Mouse (Mus musculus): ENCODE measurements around the gene Shld1. TPM values are rescaled to one million over a fixed set of nuclear protein-coding genes. Genes with fewer than 3 reads are reported as not detected.
A peak's percentile ranks its signal among the peaks of the same experiment; 100 is the strongest.

The Shld1 gene
- polyA plus RNA-seq, 1 experiment, result 5.7 TPM

- H3K27me3 ChIP-seq (ENCODE audit: control insufficient read depth, insufficient read depth, low read length, poor library complexity, severe bottlenecking), result no peaks in the 10 kb centered on the region
Measured at GRCm38 (mm10) chr2:132714522-132714921, 27.8 kb downstream of the Shld1 start.

GRCm38 (mm10) chr2:132714946-132715345 lies 28.2 kb downstream of the Shld1 start:
- no peak overlapping the region for H3K27ac ChIP-seq (ENCODE audit: insufficient read depth, low read length)
- H3K9me3 ChIP-seq (replicated peaks; ENCODE audit: control insufficient read depth, insufficient read depth, low read length, poor library complexity, severe bottlenecking), result no peaks in the 10 kb centered on the region
- no peak for TF ChIP-seq EP300 (IDR thresholded peaks at IDR 0.05; ENCODE audit: insufficient read depth, low read depth, low read length)
- TF ChIP-seq CTCF (IDR thresholded peaks at IDR 0.05; ENCODE audit: low read depth, low read length), result no peak
- TF ChIP-seq POLR2A (IDR thresholded peaks at IDR 0.05; ENCODE audit: insufficient read depth, low read length), result no peak
- no peaks in the 10 kb centered on the region for H3K36me3 ChIP-seq (ENCODE audit: control insufficient read depth, insufficient read depth, low read length, poor library complexity, severe bottlenecking)
- no peak overlapping the region for H3K4me3 ChIP-seq (ENCODE audit: low read depth, low read length)
- no peak overlapping the region for H3K9ac ChIP-seq (ENCODE audit: low read depth, poor library complexity, severe bottlenecking)
- no peaks in the 10 kb centered on the region for H3K4me1 ChIP-seq (ENCODE audit: control insufficient read depth, insufficient read depth, low read length)
- no peaks in the 10 kb centered on the region for H3K27me3 ChIP-seq (ENCODE audit: control insufficient read depth, insufficient read depth, low read length, poor library complexity, severe bottlenecking)

More at GRCm38 (mm10) chr2:132714522-132714921, 27.8 kb downstream of the Shld1 start:
- H3K9me3 ChIP-seq (replicated peaks; ENCODE audit: control insufficient read depth, insufficient read depth, low read length, poor library complexity, severe bottlenecking), result no peaks in the 10 kb centered on the region
- no peak overlapping the region for H3K4me3 ChIP-seq (ENCODE audit: low read depth, low read length)
- no peak overlapping the region for H3K27ac ChIP-seq (ENCODE audit: insufficient read depth, low read length)
- TF ChIP-seq CTCF (IDR thresholded peaks at IDR 0.05; ENCODE audit: low read depth, low read length) (no peak), POLR2A (IDR thresholded peaks at IDR 0.05; ENCODE audit: insufficient read depth, low read length) (no peak), EP300 (IDR thresholded peaks at IDR 0.05; ENCODE audit: insufficient read depth, low read depth, low read length) (no peak)
- no peak overlapping the region for H3K9ac ChIP-seq (ENCODE audit: low read depth, poor library complexity, severe bottlenecking)
- no peaks in the 10 kb centered on the region for H3K36me3 ChIP-seq (ENCODE audit: control insufficient read depth, insufficient read depth, low read length, poor library complexity, severe bottlenecking)
- no peaks in the 10 kb centered on the region for H3K4me1 ChIP-seq (ENCODE audit: control insufficient read depth, insufficient read depth, low read length)

GRCm38 (mm10) chr2:132715421-132716070 lies 28.8 kb downstream of the Shld1 start:
- TF ChIP-seq CTCF (IDR thresholded peaks at IDR 0.05; ENCODE audit: low read depth, low read length) (no peak), EP300 (IDR thresholded peaks at IDR 0.05; ENCODE audit: insufficient read depth, low read depth, low read length) (no peak), POLR2A (IDR thresholded peaks at IDR 0.05; ENCODE audit: insufficient read depth, low read length) (no peak)
- Histone ChIP-seq H3K9me3 (replicated peaks; ENCODE audit: control insufficient read depth, insufficient read depth, low read length, poor library complexity, severe bottlenecking) (no peaks in the 10 kb centered on the region), H3K27me3 (ENCODE audit: control insufficient read depth, insufficient read depth, low read length, poor library complexity, severe bottlenecking) (no peaks in the 10 kb centered on the region), H3K4me3 (ENCODE audit: low read depth, low read length) (no peak overlapping the region), H3K4me1 (ENCODE audit: control insufficient read depth, insufficient read depth, low read length) (no peaks in the 10 kb centered on the region), H3K27ac (ENCODE audit: insufficient read depth, low read length) (no peak overlapping the region), H3K36me3 (ENCODE audit: control insufficient read depth, insufficient read depth, low read length, poor library complexity, severe bottlenecking) (no peaks in the 10 kb centered on the region), H3K9ac (ENCODE audit: low read depth, poor library complexity, severe bottlenecking) (no peak overlapping the region)

- no peaks in the 10 kb centered on the region for H3K36me3 ChIP-seq (ENCODE audit: control insufficient read depth, insufficient read depth, low read length, poor library complexity, severe bottlenecking)
- no peak overlapping the region for H3K9ac ChIP-seq (ENCODE audit: low read depth, poor library complexity, severe bottlenecking)
- no peaks in the 10 kb centered on the region for H3K4me1 ChIP-seq (ENCODE audit: control insufficient read depth, insufficient read depth, low read length)
- no peaks in the 10 kb centered on the region for H3K9me3 ChIP-seq (replicated peaks; ENCODE audit: control insufficient read depth, insufficient read depth, low read length, poor library complexity, severe bottlenecking)
- no peaks in the 10 kb centered on the region for H3K27me3 ChIP-seq (ENCODE audit: control insufficient read depth, insufficient read depth, low read length, poor library complexity, severe bottlenecking)
- H3K4me3 ChIP-seq (ENCODE audit: low read depth, low read length), result no peak overlapping the region
- no peak overlapping the region for H3K27ac ChIP-seq (ENCODE audit: insufficient read depth, low read length)
- TF ChIP-seq CTCF (IDR thresholded peaks at IDR 0.05; ENCODE audit: low read depth, low read length) (peak; percentile 90), POLR2A (IDR thresholded peaks at IDR 0.05; ENCODE audit: insufficient read depth, low read length) (no peak), EP300 (IDR thresholded peaks at IDR 0.05; ENCODE audit: insufficient read depth, low read depth, low read length) (no peak)
Measured at GRCm38 (mm10) chr2:132716154-132716553, 29.4 kb downstream of the Shld1 start.

GRCm38 (mm10) chr2:132716901-132717536 lies 30.3 kb downstream of the Shld1 start:
- Histone ChIP-seq H3K9me3 (replicated peaks; ENCODE audit: control insufficient read depth, insufficient read depth, low read length, poor library complexity, severe bottlenecking) (no peaks in the 10 kb centered on the region), H3K36me3 (ENCODE audit: control insufficient read depth, insufficient read depth, low read length, poor library complexity, severe bottlenecking) (no peaks in the 10 kb centered on the region), H3K27me3 (ENCODE audit: control insufficient read depth, insufficient read depth, low read length, poor library complexity, severe bottlenecking) (no peaks in the 10 kb centered on the region), H3K27ac (ENCODE audit: insufficient read depth, low read length) (no peak overlapping the region), H3K9ac (ENCODE audit: low read depth, poor library complexity, severe bottlenecking) (no peak overlapping the region), H3K4me3 (ENCODE audit: low read depth, low read length) (no peak overlapping the region), H3K4me1 (ENCODE audit: control insufficient read depth, insufficient read depth, low read length) (no peaks in the 10 kb centered on the region)
- TF ChIP-seq POLR2A (IDR thresholded peaks at IDR 0.05; ENCODE audit: insufficient read depth, low read length) (no peak), EP300 (IDR thresholded peaks at IDR 0.05; ENCODE audit: insufficient read depth, low read depth, low read length) (no peak), CTCF (IDR thresholded peaks at IDR 0.05; ENCODE audit: low read depth, low read length) (no peak)

GRCm38 (mm10) chr2:132717537-132717912 lies 30.8 kb downstream of the Shld1 start:
- H3K9me3 ChIP-seq (replicated peaks; ENCODE audit: control insufficient read depth, insufficient read depth, low read length, poor library complexity, severe bottlenecking), result no peaks in the 10 kb centered on the region
- H3K4me3 ChIP-seq (ENCODE audit: low read depth, low read length), result no peak overlapping the region
- no peaks in the 10 kb centered on the region for H3K27me3 ChIP-seq (ENCODE audit: control insufficient read depth, insufficient read depth, low read length, poor library complexity, severe bottlenecking)
- no peak for TF ChIP-seq POLR2A (IDR thresholded peaks at IDR 0.05; ENCODE audit: insufficient read depth, low read length)
- TF ChIP-seq CTCF (IDR thresholded peaks at IDR 0.05; ENCODE audit: low read depth, low read length), result no peak
- TF ChIP-seq EP300 (IDR thresholded peaks at IDR 0.05; ENCODE audit: insufficient read depth, low read depth, low read length), result no peak
- H3K36me3 ChIP-seq (ENCODE audit: control insufficient read depth, insufficient read depth, low read length, poor library complexity, severe bottlenecking), result no peaks in the 10 kb centered on the region
- no peak overlapping the region for H3K9ac ChIP-seq (ENCODE audit: low read depth, poor library complexity, severe bottlenecking)
- no peak overlapping the region for H3K27ac ChIP-seq (ENCODE audit: insufficient read depth, low read length)
- H3K4me1 ChIP-seq (ENCODE audit: control insufficient read depth, insufficient read depth, low read length), result no peaks in the 10 kb centered on the region

Measured in ES-Bruce4 (cell line).